Comparison of ENCODE assay signal across 17 mouse cellular contexts in genomic region chrX:99632211-99632775, GRCm38 (mm10).
DNase-seq lines count a peak whose midpoint lies in the region; TF ChIP-seq lines count a peak whose summit lies in the region.
"Had no signal": no experiment of that assay in that cellular context is flagged by ENCODE, and none has a peak within 500 bp of the region (broad histone marks: within the 10 kb centered on the region; RNA-seq: fewer than 3 reads in every experiment).

No protein-coding gene starts in this region.

- H3K4me1 ChIP-seq in lung, adult 2 months (ENCODE audit: control insufficient read depth, insufficient read depth, low read length): no peaks in the 10 kb centered on the region
- H3K4me1 ChIP-seq: hindbrain, embryonic 13.5 days; liver, embryonic 15.5 days had no signal

- TF ChIP-seq POLR2A in lung, adult 2 months (IDR thresholded peaks at IDR 0.05; ENCODE audit: borderline replicate concordance, extremely low read depth, low read depth, low read length): no peak

- WGBS in lung, adult 2 months: 50% methylated on average over 2 of the region's 2 CpGs

- H3K4me3 ChIP-seq in lung, adult 2 months (replicated peaks; ENCODE audit: extremely low read depth, low read depth, low read length): no peak overlapping the region
- H3K4me3 ChIP-seq: erythroblast, embryonic 14.5 days; hindbrain, embryonic 13.5 days; liver, embryonic 15.5 days had no signal

- DNase-seq in adrenal gland, adult 2 months: peak; percentile 33
- no peak for DNase-seq in adrenal gland, postnatal 4 days (ENCODE audit: low spot score in 2 of 2)
- peak; percentile 4 to 22 for DNase-seq in lung, adult 18-20 months
- DNase-seq in lung, adult 2 months: no peak
- peak; percentile 63 for DNase-seq in gonadal fat pad, adult 2 months (ENCODE audit: low read depth)
- peak; percentile 26 for DNase-seq in lung, postnatal 36 days
- no peak for DNase-seq in spleen, postnatal 36 days (ENCODE audit: low spot score in 2 of 2)
- DNase-seq in neural tube, embryonic 10.5 days (ENCODE audit: extremely low spot score, low spot score): no peak
- DNase-seq: cerebellum, adult 9-10 months; embryo, embryonic 11 days; gastrocnemius, postnatal 36 days; layer of hippocampus, postnatal 36 days; right cerebral cortex, postnatal 4 days; thymus, postnatal 14 days had no signal

- no peak for TF ChIP-seq CTCF in lung, adult 2 months (IDR thresholded peaks at IDR 0.05; ENCODE audit: insufficient read depth, low read length)

Comparison
In these comparisons a context has a peak if more than half of its experiments do, and no peak if none do; other contexts are left out.
1. DNase-seq: peak in adrenal gland, adult 2 months (single experiment), lung, adult 18-20 months (2 of 2), gonadal fat pad, adult 2 months (single experiment) and lung, postnatal 36 days (single experiment); none in adrenal gland, postnatal 4 days (0 of 2), lung, adult 2 months (single experiment), spleen, postnatal 36 days (0 of 2) and neural tube, embryonic 10.5 days (single experiment).